Mouse (Mus musculus) spleen, adult 10 weeks (tissue): Measurements from ENCODE around the gene Snapc1. TPM values are rescaled to one million over a fixed set of nuclear protein-coding genes. Genes with fewer than 3 reads are reported as not detected.

Experiments
- polyA plus RNA-seq: library from polyadenylated mRNA; stranded (reverse); fragments of 350-450 nt; fragmentation: Illumina TruSeq; extraction: RNeasy Lipid Tissue Mini Kit (QIAGEN cat#74804); gene quantifications from one replicate; pipeline ENCODE4 v1.2.3, GENCODE M21; 2015; ENCODE audit warnings: low replicate concordance; ENCODE audit not compliant: insufficient read depth

Gene Snapc1
- 25.0 TPM for polyA plus RNA-seq

GRCm38 (mm10) chr12:73964291-73965281 lies at the start of gene Snapc1:
Gene Snapc1, plus strand, starts transcription at chr12:73964481.

GRCm38 (mm10) chr12:73937353-73937752 lies 26.9 kb upstream of the Snapc1 start, which contains the start of gene Gm49321:
Gene Gm49321, plus strand, starts transcription at chr12:73937653.

GRCm38 (mm10) chr12:73997297-73998127 lies 33.2 kb downstream of the Snapc1 start, which contains the start of gene Syt16:
Gene Syt16, plus strand, starts transcription at chr12:73997661.

Other genes with a start within 250 kb of the Snapc1 start
- 96.8 TPM for gene Hif1a, start 63.1 kb upstream of the Snapc1 start, polyA plus RNA-seq
- gene Gm49321, start 26.8 kb upstream of the Snapc1 start, polyA plus RNA-seq: 2.7 TPM
- not detected for gene Syt16, start 33.2 kb downstream of the Snapc1 start, polyA plus RNA-seq